Mouse (Mus musculus) testis, postnatal 10 days (tissue): Measurements from ENCODE around the gene Cdh12.

ENCODE experiments used
- DNase-seq: peaks from one replicate; pipeline ENCODE4 v3.0.0; 2021; ENCODE audit warnings: low spot score

The Cdh12 gene

DNA sequence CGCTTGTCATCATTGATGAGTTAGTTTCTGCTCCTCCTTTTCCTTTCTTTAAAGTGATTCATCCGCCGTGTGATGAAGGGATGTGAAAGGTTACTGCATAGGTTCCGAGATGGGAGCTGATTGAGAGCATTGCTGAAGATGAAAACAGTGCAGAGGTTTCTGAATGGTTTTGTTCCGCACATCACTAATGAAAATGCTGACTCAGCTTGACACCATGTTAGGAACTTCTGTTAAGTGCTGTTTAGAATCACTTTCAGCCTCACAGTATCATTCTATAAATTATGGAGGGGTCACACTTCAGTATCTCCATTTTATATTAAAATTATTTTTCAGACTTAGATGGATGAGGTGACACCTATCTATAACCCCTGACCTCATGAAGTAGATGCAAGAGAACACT is 247.2 kb downstream of the Cdh12 start:
- no peak for DNase-seq

DNA sequence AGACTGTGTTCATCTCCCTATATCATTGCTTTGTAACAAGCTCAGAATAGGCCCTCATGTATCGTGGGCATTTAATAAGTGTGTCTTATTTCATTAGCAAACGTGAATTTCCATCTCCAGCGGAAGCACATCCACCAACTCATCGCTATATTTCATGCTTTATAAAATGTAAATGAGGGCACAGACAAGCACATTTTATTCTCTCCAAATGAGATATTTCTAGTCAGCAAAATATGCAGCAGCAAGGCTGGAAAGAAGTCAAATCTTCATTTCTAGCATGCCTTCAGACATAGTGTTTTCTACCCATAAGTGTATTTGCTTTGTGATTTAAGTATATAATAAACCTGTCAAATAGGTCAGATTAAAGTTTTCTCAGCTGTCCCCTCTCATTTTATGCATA is 262.8 kb downstream of the Cdh12 start:
- no peak for DNase-seq

DNA sequence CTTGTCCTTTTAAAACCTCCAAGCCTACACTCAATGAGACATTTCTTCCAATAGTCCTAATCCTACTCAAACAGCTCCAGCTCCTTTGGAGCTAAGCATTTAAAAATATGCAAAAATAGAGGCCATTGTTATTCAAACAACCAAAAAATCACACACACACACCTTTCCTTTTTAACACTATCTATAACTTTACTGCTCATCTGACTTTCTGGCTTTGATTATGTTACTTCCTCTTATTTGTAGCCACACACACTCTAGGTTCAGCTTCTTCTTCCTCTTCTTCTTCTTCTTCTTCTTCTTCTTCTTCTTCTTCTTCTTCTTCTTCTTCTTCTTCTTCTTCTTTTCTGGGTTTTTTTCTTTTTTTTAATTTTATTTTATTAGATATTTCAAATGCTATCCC is 323.2 kb downstream of the Cdh12 start:
- DNase-seq: no peak

DNA sequence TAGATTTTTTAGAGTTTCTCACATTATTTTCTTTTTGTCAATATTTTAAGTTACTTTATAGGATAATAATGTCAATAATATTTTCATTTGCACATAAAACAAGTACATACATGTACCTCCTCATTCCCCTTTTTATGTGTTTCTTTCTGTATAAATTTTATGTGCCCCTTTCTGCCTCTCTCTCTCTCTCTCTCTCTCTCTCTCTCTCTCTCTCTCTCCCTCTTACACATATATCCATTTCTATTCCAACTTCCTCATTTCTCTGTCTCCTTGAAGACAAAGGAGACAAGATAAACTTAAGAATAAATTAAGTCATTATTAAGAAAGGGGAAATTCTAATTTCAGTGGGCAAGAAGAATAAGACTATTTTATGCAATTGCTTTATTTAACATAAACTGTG is 324.4 kb downstream of the Cdh12 start:
- DNase-seq: no peak

DNA sequence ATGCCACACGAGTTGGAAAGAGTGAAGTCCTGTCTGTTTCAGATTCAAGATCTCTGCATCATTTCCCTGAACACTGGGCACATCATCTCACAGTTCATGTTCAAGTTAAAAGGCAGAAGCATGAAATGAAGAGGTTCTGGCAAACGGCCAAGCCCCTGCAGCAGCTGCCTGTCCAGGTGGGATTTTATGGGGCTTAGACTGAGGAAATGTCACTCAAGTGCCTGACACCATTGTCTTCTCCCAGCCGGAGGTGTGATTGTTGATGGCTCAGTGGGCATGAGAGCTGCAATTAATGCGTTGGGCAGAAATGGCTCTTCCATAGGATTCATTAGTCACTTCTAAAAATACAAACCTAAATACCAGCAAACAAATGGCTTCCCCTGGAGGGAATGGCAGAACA is 347.9 kb downstream of the Cdh12 start:
- DNase-seq: no peak

DNA sequence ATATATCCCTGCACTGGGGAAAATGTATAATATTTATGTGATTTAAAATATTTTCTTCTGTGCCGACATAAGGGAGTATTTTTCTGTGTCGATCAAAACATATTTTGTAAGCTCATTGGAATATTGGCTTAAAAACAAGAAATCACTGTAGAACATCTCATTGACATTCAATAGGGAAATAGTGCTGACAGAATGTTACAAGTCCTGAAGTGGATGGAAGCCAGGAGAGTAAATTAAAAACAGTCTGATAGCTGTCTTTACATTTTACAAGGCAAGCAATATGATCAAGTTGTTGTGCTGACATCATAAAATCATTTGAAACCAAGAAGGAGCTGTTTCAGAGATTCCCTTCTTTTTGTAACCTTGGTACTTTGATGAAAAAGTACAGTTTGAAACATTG is 349.5 kb downstream of the Cdh12 start:
- DNase-seq: no peak

DNA sequence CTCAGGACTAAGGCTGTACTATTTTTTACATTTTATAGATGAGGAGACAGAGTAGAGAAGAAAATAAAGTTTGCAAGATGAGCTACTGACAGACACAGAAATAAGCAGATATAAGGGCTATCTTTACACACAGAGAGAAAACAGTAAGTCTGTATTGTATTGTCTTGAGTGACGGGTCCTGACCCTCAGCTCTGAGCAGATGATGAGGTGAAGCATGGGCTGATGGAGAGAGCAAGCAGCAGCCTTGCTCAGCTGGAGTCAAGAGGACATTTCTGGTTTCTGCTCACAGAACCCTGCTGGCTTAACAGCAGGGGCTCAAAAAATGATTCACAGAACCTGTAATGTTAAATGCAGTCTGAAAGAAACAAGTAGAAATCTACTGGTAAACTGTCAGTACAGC is 386.8 kb downstream of the Cdh12 start:
- no peak for DNase-seq

DNA sequence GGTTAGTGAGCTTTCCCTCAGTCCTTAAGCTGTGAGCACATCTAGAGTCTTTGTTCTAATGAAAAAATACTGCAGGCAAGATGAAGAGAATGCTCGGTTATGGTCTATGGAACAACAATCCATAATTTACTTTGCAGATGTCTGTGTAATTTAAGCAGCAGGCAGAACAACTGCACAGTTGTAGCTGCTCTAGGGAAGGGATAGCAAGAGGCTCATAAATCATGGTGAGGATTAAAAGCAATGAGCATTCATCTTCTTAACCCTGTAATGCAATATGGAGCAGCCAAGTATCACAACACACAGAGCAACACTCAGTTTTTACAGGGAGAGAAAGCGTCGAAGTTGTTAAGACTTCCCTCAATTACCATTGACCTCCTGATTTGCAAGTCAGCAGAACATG is 387.9 kb downstream of the Cdh12 start:
- no peak for DNase-seq

DNA sequence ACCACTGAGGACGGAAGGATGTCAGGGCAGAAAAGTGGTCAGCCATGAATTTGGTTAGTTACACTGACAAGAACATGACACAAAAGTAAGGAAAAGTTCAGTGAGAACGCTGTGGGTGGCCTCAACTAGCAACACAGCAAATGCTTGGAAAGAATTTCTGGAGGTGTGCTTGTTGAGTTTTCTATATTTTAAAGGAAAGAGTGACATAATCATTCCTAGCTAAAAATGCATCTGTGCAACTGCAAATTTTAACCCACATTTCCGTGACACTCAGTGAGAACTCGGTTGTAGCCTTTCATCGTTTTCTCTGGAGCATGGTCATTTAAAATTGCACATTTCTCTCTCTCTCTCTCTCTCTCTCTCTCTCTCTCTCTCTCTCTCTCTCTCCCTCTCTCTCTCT is 392.4 kb downstream of the Cdh12 start:
- no peak for DNase-seq

DNA sequence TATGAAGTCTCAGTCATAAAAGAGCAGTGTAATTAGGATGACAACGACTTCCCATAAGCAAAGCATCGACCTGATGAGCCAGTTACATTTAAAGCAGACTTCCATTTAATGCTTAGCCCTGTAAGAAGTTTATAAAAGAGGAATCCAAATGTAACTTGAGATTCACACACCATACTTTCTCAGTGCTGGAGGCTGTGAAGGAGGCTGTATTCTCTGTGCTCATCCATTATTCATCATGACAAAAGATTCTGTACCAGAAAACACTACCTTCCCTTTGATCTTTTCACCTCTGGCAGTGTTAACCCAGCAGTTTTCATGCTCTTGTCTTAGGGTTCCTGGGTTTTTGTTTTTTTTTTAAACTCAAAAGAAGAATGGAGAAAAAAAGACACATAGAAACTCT is 414.0 kb downstream of the Cdh12 start:
- no peak for DNase-seq

DNA sequence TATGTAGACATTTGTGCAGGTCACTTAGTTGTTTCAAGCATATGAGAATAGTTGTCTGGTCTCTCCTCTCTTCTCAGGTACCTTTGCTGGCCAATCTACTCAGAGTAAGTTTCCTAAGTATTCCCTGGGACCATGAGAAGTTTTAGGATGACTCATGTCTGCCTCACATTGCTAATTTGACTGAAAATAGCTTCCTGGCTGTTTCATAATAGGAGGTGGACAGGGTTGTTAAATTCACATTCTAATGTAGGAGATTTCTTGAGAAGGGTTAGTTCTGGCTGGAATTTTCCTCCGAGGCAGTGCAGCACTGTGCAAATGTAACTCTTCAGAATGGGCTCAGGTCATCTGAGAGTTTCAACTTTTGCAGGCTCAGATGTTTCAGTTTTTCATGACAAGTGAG is 423.5 kb downstream of the Cdh12 start:
- no peak for DNase-seq

DNA sequence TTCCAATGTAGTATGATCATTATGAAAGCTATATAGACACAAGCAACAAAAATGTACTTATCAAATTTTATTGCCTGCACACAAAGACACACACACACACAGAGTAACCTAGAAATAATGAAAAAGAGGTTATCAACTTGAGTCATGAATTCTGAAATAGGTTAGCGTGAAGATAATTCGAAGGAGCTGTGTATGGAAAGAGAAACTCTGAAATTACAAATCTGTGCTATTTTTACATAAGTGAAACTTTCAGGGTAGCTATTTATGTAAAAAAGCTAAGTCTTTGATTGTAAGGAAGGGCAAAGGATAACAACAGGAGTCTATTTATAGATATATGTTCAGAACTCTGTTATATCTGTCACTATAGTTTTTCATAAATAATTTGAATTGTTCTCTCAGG is 427.9 kb downstream of the Cdh12 start:
- DNase-seq: no peak

DNA sequence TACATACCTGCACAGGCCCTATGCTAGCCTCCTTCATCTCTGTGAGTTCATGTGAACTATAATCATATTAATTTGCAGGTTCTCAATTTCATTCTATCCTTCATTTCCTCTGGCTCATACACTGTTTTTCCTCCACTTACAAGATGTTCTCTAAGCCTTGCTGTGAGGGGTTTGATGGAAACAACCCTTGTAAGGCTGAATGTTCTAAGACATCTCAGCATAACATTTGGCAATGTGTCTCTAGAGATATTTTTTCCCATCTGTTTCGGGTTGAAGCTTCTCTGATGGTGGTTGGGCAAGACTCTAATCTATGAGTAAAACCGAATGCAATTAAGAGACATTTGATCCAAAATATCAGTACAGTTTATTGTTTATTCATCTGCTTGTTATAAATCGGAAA is 444.4 kb downstream of the Cdh12 start:
- no peak for DNase-seq

DNA sequence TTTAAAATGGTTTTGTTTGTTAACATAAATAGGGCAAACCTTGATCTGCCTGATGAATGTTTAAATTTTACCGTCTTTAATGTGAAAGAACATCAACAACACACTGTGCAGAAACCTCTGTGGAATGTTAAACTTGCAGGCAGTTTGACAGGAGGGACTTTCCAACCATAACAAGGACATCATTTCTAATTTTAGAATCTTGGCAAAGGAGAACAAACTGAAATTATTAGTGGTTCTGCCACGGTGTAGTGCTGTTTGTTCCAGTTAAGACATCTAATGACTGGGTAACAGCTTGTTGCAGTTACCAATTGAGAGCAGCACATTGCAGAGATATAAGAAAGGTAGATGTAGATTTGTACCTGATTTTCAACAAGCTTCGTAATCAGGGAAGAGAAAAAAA is 453.5 kb downstream of the Cdh12 start:
- no peak for DNase-seq

DNA sequence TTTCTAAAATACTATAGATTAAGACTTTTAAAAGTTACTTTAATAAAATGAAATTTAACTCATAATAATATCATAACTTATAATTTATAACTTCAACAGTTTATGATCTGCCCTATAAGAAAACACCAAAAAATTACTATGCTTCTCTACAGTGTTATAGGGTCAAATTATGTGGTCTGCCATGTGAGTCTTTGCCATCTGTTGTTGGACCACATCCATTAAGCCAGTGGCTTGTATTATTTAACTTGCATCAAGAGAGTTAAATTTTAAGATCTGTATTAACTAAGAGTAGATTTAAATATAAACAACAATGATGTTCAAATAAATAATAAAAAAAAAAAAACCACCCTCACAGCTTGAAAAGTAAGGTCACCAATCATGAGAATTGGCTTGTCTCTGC is 479.2 kb downstream of the Cdh12 start:
- DNase-seq: no peak

DNA sequence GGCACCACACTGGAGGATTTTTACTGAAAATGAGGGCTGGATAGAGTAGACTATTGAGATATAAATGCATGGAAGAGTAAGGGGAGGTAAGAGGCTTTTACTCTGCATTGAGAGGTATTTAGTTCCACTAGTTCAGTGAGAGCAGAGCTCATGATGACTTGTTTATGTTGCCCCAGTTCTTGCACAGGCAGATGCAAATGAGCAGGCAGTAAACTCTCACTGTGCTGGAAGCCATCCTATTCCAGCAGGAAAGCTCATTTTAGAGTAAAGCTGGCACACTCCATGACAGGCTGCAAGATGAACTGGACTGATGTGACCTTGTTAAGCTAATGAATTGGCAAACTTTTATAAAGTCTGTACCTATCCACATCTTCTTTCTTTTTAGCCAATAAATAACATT is 494.9 kb downstream of the Cdh12 start:
- DNase-seq: no peak

DNA sequence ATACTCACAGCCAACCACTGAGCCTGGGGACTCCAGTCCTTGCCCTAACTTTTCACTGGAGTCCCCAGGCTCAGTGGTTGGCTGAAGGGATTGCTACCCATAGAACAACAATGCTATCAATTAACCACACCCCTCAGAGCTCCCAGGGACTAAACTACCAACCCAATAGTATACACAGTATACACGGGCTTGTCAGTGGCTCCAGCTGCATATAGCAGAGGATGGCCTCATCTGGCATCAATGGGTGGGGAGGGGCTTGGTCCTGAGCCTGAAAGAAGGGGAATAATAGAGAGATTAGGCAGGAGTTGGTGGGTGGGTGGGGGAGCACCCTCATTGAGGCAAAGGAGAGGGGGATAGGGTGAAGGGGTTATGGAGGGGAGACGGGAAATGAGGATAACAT is 518.4 kb downstream of the Cdh12 start:
- no peak for DNase-seq

DNA sequence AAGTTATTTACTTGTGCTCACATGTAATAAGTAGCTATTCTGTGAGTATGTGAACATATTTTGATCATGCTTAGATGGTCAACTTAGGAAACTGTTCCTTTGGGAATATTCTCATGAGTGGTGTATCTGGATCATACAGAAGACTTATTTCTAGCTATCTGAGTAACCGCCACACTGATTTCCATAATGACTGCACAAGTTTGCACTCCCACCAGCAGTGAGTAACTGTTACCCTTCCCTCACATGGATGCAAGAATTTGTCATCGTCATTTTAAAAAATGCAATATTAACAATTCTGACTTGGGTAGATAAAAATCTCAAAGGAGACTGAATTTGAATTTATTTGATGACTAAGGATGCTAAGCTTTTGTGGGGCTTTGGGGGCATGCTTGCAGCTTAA is 522.0 kb downstream of the Cdh12 start:
- no peak for DNase-seq

DNA sequence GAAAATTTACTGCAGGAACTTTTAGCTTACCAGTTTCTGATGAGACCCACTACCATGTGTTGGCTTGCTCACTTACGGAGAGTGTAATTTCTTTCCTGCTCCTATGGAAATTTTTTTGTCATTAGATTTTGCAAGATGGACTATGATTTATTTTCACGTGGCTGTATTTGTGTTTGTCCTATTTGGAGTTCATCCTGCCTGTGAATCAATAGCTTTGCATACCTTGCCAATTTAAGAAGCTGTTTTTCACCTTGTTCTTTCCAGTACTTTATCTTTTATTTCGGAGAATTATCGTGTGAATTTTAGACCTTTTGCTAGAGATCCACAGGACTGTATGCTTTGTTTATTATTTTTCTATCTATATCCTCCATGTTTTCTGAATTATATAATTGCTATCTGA is 551.5 kb downstream of the Cdh12 start:
- no peak for DNase-seq

DNA sequence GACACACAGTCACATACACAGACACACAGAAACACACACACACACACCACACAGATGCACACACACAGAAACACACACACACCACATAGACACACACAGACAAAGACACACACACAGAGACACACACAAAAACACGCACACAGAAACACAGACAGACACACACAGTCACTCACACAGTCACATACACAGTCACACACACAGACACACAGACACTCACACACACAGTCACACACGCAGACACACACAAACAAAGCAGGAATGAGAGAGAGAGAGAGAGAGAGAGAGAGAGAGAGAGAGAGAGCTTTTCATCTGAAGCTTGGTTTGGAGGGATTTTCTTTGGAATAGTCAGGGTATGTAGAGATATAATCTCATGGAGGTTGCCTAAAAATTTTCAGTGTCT is 558.9 kb downstream of the Cdh12 start:
- no peak for DNase-seq

DNA sequence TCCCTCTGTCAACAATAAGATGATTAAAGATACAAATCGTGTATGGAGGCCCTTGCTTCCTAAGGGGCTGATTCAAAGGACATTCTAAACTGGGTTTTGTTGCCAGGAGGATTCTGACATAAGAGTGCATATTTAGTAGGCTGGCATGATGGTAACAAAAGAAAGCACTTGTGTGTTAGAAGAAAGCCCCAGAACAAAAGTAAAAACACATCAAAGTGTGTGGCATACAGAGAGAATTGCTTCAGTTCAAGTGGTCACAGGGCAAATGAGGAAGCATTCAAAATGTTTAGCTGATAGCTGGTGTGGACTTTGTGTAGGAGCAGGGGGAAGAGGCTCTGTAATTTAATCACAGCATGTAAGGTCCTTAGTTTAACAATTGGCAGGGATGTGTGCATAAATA is 559.4 kb downstream of the Cdh12 start:
- no peak for DNase-seq

DNA sequence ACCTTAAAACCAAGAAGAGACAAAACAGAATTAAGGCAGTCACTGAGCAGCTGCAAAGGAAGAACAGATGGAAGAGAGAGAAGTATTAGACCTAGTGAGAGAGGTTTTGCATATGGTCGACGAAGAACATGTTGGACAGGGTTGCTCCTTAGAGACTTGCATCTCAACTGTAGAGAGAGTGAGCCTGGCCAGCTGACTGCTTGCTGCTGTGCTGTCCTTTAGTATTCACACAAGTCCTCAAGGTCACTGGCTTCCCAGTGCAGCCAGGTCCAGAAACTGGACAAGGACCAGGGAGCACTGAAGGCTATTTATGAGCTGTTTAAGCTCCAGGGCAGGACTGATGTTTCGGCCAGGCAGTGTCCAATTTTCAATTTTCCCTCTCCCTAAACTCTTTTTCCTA is 559.9 kb downstream of the Cdh12 start:
- DNase-seq: no peak

DNA sequence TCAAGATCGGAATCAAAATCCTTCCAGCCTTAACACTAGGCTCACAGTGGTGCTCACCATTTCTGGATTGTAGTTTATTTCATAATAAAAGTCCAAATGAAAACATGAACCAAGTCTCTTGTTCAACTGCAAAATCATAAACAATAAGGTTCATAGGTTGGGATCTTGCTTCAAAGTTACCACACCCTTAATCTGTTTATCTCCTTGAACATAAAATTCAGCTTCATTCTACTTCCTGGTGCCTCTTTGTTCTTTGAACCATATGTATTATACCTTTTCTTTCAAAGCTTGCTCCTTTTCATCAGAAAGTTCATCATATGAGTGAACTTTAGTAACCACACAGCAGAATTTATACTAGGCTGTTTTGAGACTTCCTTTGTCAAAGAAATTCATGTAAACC is 614.6 kb downstream of the Cdh12 start:
- no peak for DNase-seq

DNA sequence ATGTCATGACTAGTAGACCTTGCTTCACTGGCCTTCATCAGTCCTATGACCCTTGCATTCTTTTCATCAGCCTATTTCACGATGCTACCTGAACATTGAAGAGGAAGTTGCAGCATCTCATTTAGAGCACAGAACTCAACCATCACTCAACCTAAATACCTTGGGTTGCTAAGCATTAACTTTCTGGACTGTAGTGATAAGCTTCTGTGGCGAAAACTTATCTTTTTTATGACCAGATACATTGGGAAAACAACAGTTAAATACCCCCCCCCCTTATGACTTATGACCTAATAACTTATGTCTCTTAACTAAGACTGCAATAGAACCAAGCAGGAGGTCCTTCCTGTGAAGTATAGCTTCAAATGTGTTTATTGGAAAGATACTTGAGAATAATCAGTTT is 620.2 kb downstream of the Cdh12 start:
- DNase-seq: no peak

DNA sequence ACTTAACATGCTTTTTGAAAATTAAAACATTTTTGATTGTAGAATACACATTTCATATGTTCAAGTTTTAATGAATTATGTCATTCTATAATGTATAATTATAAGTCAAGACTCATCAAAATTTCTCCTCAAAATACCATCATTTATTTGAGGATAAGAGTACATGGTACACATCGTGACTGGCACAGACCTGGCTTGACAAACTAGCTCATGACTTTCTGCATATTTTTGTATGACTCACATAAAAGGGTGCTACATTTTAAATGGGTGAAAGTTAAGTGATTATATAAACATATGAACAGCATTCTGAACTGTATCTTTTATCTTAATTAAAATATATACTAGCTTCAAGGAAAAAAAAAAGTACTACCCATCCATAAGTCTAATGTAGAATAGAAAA is 643.8 kb downstream of the Cdh12 start:
- DNase-seq: no peak
